Mouse (Mus musculus) cerebellum, adult 2 months (tissue): ENCODE data around the gene Rbp7. TPM values are rescaled to one million over a fixed set of nuclear protein-coding genes. Genes with fewer than 3 reads are reported as not detected.

ENCODE experiments used
- DNase-seq, 2 experiments: peaks; one replicate each; pipeline ENCODE4 v3.0.0; 2021
- H3K27ac ChIP-seq: fragments of 200-500 bp; 2 replicates; pipeline ENCODE4 v1.5.1; 2012; ENCODE audit warnings: low read length, control low read depth, inconsistent platforms; ENCODE audit not compliant: insufficient read depth
- H3K27me3 ChIP-seq: fragments of 200-500 bp; 2 replicates; pipeline ENCODE4 v1.6.1; 2012; ENCODE audit warnings: inconsistent platforms, mild to moderate bottlenecking, low read length, moderate library complexity; ENCODE audit not compliant: control insufficient read depth, insufficient read depth
- H3K4me1 ChIP-seq: fragments of 200-500 bp; 2 replicates; pipeline ENCODE4 v1.6.1; 2011; ENCODE audit warnings: low read length; ENCODE audit not compliant: control insufficient read depth, insufficient read depth
- H3K4me3 ChIP-seq: fragments of 200-500 bp; replicated peaks from 2 replicates; pipeline ENCODE3; 2011; ENCODE audit warnings: mild to moderate bottlenecking, low read depth, low read length, control low read depth; ENCODE audit not compliant: insufficient read depth
- CTCF ChIP-seq: fragments of 200-500 bp; IDR thresholded peaks from 2 replicates; pipeline ENCODE4 v1.5.1; 2011; ENCODE audit warnings: low read depth, mild to moderate bottlenecking, control low read depth, low read length, moderate library complexity, borderline replicate concordance; ENCODE audit not compliant: insufficient read depth
- POLR2A ChIP-seq: fragments of 200-500 bp; IDR thresholded peaks from 2 replicates; pipeline ENCODE4 v1.6.1; 2011; ENCODE audit warnings: low read length, control low read depth, borderline replicate concordance; ENCODE audit not compliant: insufficient read depth
- WGBS: fragments of 180-500 bp; shearing (Covaris S2); methylation state at CpG from one replicate; pipeline ENCODE4 v1.1.7; 2018; 5-methylcytosine and 5-hydroxymethylcytosine counted together
- polyA plus RNA-seq: library from polyadenylated mRNA; depleted of rRNA; stranded (reverse); fragments of >200 nt; gene quantifications from 2 replicates; pipeline ENCODE4 v1.2.3, GENCODE M21; 2012

Rbp7 gene
- polyA plus RNA-seq, 1 experiment: 0.54 TPM

DNA sequence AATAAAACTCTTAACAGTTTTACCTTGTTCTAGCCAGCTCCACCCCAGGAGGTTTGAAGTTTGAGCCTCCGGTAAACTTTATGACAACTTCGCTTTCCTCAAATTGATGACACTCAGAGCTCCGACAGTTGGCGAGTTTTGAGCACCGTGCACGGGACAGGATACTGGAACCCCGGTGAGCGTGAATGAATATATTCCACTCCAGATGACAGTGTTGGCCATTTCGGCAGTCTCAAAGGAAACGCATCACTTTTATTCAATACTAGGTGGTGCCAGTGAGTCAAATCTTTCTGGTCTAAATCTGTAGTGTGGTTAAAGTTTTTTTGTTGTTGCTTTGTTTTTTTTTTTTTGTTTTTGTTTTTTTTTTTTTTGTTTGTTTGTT, 31.0 kb upstream of the Rbp7 start:
- H3K27ac ChIP-seq: 0 out of 2 replicates have a peak overlapping the region, but pooled peaks have one; percentile 4
- under 1% methylated on average over 10 of the region's 10 CpGs for WGBS
- H3K4me1 ChIP-seq: no peaks in the 10 kb centered on the region; the same call in 1 of the 2 replicates

GRCm38 (mm10) chr4:149485053-149485824, 30.5 kb upstream of the Rbp7 start, which contains the start of the genes Nmnat1 and Lzic:
Gene Nmnat1, minus strand, starts transcription at chr4:149485202.
Gene Lzic, plus strand, starts transcription at chr4:149485229.
- TF ChIP-seq POLR2A: peak; percentile 60; the same call in 1 of the 2 replicates
- TF ChIP-seq CTCF: no peak
- H3K4me3 ChIP-seq: peak within 1 kb of the TSS; percentile 90
- DNase-seq: peak; percentile 92 to 94
- under 1% methylated on average over 60 of the region's 60 CpGs for WGBS
- H3K27me3 ChIP-seq: no peaks in the 10 kb centered on the region
- H3K4me1 ChIP-seq: no peaks in the 10 kb centered on the region; the same call in 1 of the 2 replicates
- peak within 1 kb of the TSS; percentile 86 for H3K27ac ChIP-seq

More for the DNA sequence above, 31.0 kb upstream of the Rbp7 start:
- H3K4me3 ChIP-seq: peak overlapping the region; percentile 90
- TF ChIP-seq POLR2A (no peak), CTCF (peak; percentile 15; the same call in 1 of the 2 replicates)
- H3K27me3 ChIP-seq: no peaks in the 10 kb centered on the region
- DNase-seq: peak in 1 of 2 experiments; percentile 39

- peak overlapping the region; percentile 90 for H3K4me3 ChIP-seq
- DNase-seq: no peak
- 21% methylated on average over 3 of the region's 3 CpGs for WGBS
- H3K4me1 ChIP-seq: no peaks in the 10 kb centered on the region; the same call in 1 of the 2 replicates
- H3K27me3 ChIP-seq: no peaks in the 10 kb centered on the region
- TF ChIP-seq CTCF (no peak), POLR2A (no peak)
- H3K27ac ChIP-seq: peak overlapping the region; percentile 86
Measured at GRCm38 (mm10) chr4:149484566-149484965, 29.8 kb upstream of the Rbp7 start.

GRCm38 (mm10) chr4:149477078-149477477, 22.3 kb upstream of the Rbp7 start, which contains the start of gene Tmem274:
Gene Tmem274, plus strand, starts transcription at chr4:149477378.
- TF ChIP-seq POLR2A (no peak), CTCF (no peak)
- no peak for DNase-seq

DNA sequence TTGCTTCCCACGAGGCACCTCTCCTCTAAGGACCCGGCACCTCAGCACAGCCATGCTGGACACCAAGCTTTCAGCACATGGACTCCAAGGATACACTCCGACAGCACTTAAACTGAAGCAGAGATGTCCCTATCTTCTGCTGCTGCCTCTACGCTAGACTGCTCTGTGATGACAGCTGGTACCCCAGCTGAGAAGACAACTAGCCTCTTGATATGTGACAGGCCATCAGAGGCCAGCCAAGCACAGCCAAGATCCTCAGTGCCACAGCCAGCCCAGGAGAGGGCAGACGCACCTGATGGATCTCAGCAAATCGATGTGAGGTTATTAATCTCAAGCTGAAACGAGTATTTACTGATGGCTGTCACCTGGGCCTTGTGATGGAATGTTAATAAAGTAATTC, 20.3 kb upstream of the Rbp7 start:
- H3K27ac ChIP-seq: no peak overlapping the region
- no peaks in the 10 kb centered on the region for H3K27me3 ChIP-seq
- 36% methylated on average over 7 of the region's 7 CpGs for WGBS
- H3K4me3 ChIP-seq: no peak overlapping the region
- H3K4me1 ChIP-seq: peaks cover 3% of the 10 kb centered on the region; the same call in 1 of the 2 replicates
- no peak for DNase-seq
- TF ChIP-seq POLR2A: no peak
- TF ChIP-seq CTCF: 0 out of 2 replicates have a peak, but pooled peaks have one; percentile 5

More at GRCm38 (mm10) chr4:149477078-149477477, 22.3 kb upstream of the Rbp7 start, which contains the start of gene Tmem274:
- no peak within 1 kb of the TSS for H3K4me3 ChIP-seq
- no peaks in the 10 kb centered on the region for H3K27me3 ChIP-seq
- WGBS: 91% methylated on average over 11 of the region's 11 CpGs
- H3K27ac ChIP-seq: no peak within 1 kb of the TSS
- peaks cover 3% of the 10 kb centered on the region; the same call in 1 of the 2 replicates for H3K4me1 ChIP-seq

DNA sequence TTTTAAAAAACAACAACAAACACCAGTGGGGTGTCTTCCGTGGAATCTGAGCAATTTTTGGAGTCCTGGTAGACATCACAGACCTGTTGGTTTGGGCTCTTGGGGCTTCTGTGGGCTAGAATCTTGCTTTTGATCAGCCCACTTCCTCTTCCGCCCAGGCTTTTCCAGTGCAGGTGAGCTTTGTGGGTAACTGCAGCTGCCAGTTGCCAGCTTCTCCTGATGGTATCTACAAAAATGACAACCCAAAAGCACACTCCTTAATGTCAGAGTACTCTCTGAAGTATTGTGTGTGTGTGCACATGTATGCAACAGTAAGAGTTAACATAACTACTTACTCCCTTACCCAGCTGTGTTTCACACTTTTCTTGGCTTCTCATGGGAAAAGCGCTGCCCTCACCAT, 14.8 kb upstream of the Rbp7 start:
- Histone ChIP-seq H3K4me3 (no peak overlapping the region), H3K27me3 (no peaks in the 10 kb centered on the region), H3K4me1 (no peaks in the 10 kb centered on the region), H3K27ac (no peak overlapping the region)
- DNase-seq: no peak
- TF ChIP-seq POLR2A (no peak), CTCF (no peak)
- 93% methylated on average over 3 of the region's 3 CpGs for WGBS

- no peaks in the 10 kb centered on the region for H3K27me3 ChIP-seq
- peaks cover 25% of the 10 kb centered on the region for H3K4me1 ChIP-seq
- 71% methylated on average over 6 of the region's 6 CpGs for WGBS
- DNase-seq: no peak
- TF ChIP-seq POLR2A: no peak
- no peak overlapping the region for H3K27ac ChIP-seq
- no peak overlapping the region for H3K4me3 ChIP-seq
Measured at GRCm38 (mm10) chr4:149463435-149463950, 8.7 kb upstream of the Rbp7 start.
